27 mouse cellular contexts compared by ENCODE assay signal in genomic region chr9:77035361-77035760, GRCm38 (mm10). TPM values are rescaled to one million over a fixed set of nuclear protein-coding genes. Genes with fewer than 3 reads are reported as not detected.
DNase-seq lines count a peak whose midpoint lies in the region; ATAC-seq and TF ChIP-seq lines count a peak whose summit lies in the region.
"Had no signal": no experiment of that assay in that cellular context is flagged by ENCODE, and none has a peak within 500 bp of the region (broad histone marks: within the 10 kb centered on the region; RNA-seq: fewer than 3 reads in every experiment).

No protein-coding gene starts in this region.

- peaks cover 5% of the 10 kb centered on the region; the same call in 1 of the 2 replicates for H3K4me1 ChIP-seq in embryonic facial prominence, embryonic 14.5 days (ENCODE audit: control insufficient read depth, insufficient read depth, low read length)
- H3K4me1 ChIP-seq in embryonic facial prominence, embryonic 10.5 days, result peaks cover 7% of the 10 kb centered on the region
- 0 out of 2 replicates have a peak, but pooled peaks cover 2% of the 10 kb centered on the region for H3K4me1 ChIP-seq in heart, embryonic 15.5 days (replicated peaks)
- peaks cover 3% of the 10 kb centered on the region; the same call in 1 of the 2 replicates for H3K4me1 ChIP-seq in heart, postnatal 0 days (ENCODE audit: control insufficient read depth, insufficient read depth)
- H3K4me1 ChIP-seq in heart, adult 2 months (ENCODE audit: control insufficient read depth, insufficient read depth, low read length), result no peaks in the 10 kb centered on the region
- H3K4me1 ChIP-seq: forebrain, embryonic 13.5 days; forebrain, embryonic 15.5 days had no signal

- no peaks in the 10 kb centered on the region for H3K36me3 ChIP-seq in embryonic facial prominence, embryonic 14.5 days (ENCODE audit: control insufficient read depth, insufficient read depth, low read length)
- H3K36me3 ChIP-seq in embryonic facial prominence, embryonic 10.5 days (replicated peaks), result no peaks in the 10 kb centered on the region
- no peaks in the 10 kb centered on the region for H3K36me3 ChIP-seq in heart, embryonic 15.5 days
- no peaks in the 10 kb centered on the region for H3K36me3 ChIP-seq in heart, postnatal 0 days (replicated peaks; ENCODE audit: control insufficient read depth, insufficient read depth, low read length)
- no peaks in the 10 kb centered on the region for H3K36me3 ChIP-seq in heart, adult 2 months (ENCODE audit: control insufficient read depth, insufficient read depth, low read length)
- H3K36me3 ChIP-seq: embryonic facial prominence, embryonic 13.5 days; forebrain, embryonic 15.5 days; G1E had no signal

- TF ChIP-seq CTCF in heart, postnatal 0 days (IDR thresholded peaks at IDR 0.05; ENCODE audit: low read depth), result no peak
- no peak for TF ChIP-seq CTCF in heart, adult 2 months (IDR thresholded peaks at IDR 0.05)

- TF ChIP-seq POLR2A in heart, adult 2 months (IDR thresholded peaks at IDR 0.05; ENCODE audit: insufficient read depth, low read depth, low read length), result no peak

- no peak overlapping the region for H3K4me2 ChIP-seq in embryonic facial prominence, embryonic 14.5 days (ENCODE audit: low read depth, low read length)
- no peak overlapping the region for H3K4me2 ChIP-seq in heart, embryonic 15.5 days
- H3K4me2 ChIP-seq in heart, postnatal 0 days (ENCODE audit: low read depth, low read length), result no peak overlapping the region
- H3K4me2 ChIP-seq: embryonic facial prominence, embryonic 13.5 days; forebrain, embryonic 13.5 days; forebrain, embryonic 15.5 days had no signal

- no peak overlapping the region for H3K4me3 ChIP-seq in embryonic facial prominence, embryonic 14.5 days (ENCODE audit: low read depth, low read length)
- H3K4me3 ChIP-seq in embryonic facial prominence, embryonic 10.5 days, result no peak overlapping the region
- H3K4me3 ChIP-seq in heart, embryonic 15.5 days, result no peak overlapping the region
- no peak overlapping the region for H3K4me3 ChIP-seq in heart, postnatal 0 days (ENCODE audit: low read depth, low read length)
- no peak overlapping the region for H3K4me3 ChIP-seq in heart, adult 2 months
- H3K4me3 ChIP-seq: embryonic facial prominence, embryonic 13.5 days; forebrain, embryonic 13.5 days; forebrain, embryonic 15.5 days had no signal

- ATAC-seq in embryonic facial prominence, embryonic 14.5 days (ENCODE audit: low read depth), result no peak
- peak; percentile 86 for ATAC-seq in heart, embryonic 15.5 days (replicated peaks; ENCODE audit: insufficient number of reproducible peaks, insufficient read depth, low FRiP score, low read depth)
- ATAC-seq in heart, postnatal 0 days (ENCODE audit: insufficient read depth, low read depth), result peak; percentile 87
- ATAC-seq: activated CD4-positive, CD25-positive, alpha-beta regulatory T cell, adult 4 months; CD4-positive, CD25-positive, alpha-beta regulatory T cell, adult 4 months; forebrain, embryonic 13.5 days; forebrain, embryonic 15.5 days; forebrain, postnatal 0 days; Patski had no signal

- no peak overlapping the region for H3K9ac ChIP-seq in embryonic facial prominence, embryonic 14.5 days (ENCODE audit: low read depth, low read length)
- H3K9ac ChIP-seq in heart, embryonic 15.5 days, result no peak overlapping the region
- H3K9ac ChIP-seq in heart, postnatal 0 days (replicated peaks; ENCODE audit: low read depth, low read length), result no peak overlapping the region
- H3K9ac ChIP-seq in heart, adult 2 months (ENCODE audit: low read depth, low read length), result no peak overlapping the region
- H3K9ac ChIP-seq: embryonic facial prominence, embryonic 13.5 days; forebrain, embryonic 13.5 days; forebrain, embryonic 15.5 days; forebrain, postnatal 0 days had no signal

- intact Hi-C loops in heart, adult 2 months (cut with DNase I), result no loop called here

- WGBS in embryonic facial prominence, embryonic 14.5 days, result 55% methylated on average over 2 of the region's 2 CpGs
- 78% methylated on average over 2 of the region's 2 CpGs for WGBS in embryonic facial prominence, embryonic 10.5 days
- 37% methylated on average over 2 of the region's 2 CpGs for WGBS in heart, embryonic 15.5 days
- 24% methylated on average over 2 of the region's 2 CpGs for WGBS in heart, postnatal 0 days
- 35% methylated on average over 2 of the region's 2 CpGs for WGBS in heart, adult 2 months

- peak; percentile 10 for DNase-seq in embryonic facial prominence, embryonic 14.5 days (ENCODE audit: low spot score)
- no peak for DNase-seq in embryonic facial prominence, embryonic 10.5 days (ENCODE audit: low spot score)
- no peak for DNase-seq in heart, postnatal 4 days
- peak; percentile 69 for DNase-seq in heart, postnatal 0 days (ENCODE audit: low spot score)
- no peak for DNase-seq in heart, adult 2 months
- peak; percentile 17 for DNase-seq in brain, adult 2 months (ENCODE audit: low read depth, low spot score)
- no peak for DNase-seq in gastrocnemius, adult 18-20 months (ENCODE audit: low spot score)
- DNase-seq: adrenal gland, adult 8-10 months; adrenal gland, postnatal 14 days; adrenal gland, postnatal 36 days; B cell, adult 2 months; cerebellum, adult 11-12 months; cerebellum, adult 2 months; cerebellum, adult 9-10 months; cerebellum, postnatal 10 days; cerebellum, postnatal 25 days; forebrain, postnatal 0 days had no signal

- H3K27me3 ChIP-seq in embryonic facial prominence, embryonic 14.5 days (replicated peaks; ENCODE audit: control insufficient read depth, insufficient read depth, low read length), result no peaks in the 10 kb centered on the region
- no peaks in the 10 kb centered on the region for H3K27me3 ChIP-seq in embryonic facial prominence, embryonic 10.5 days (replicated peaks; ENCODE audit: low read depth, poor library complexity, severe bottlenecking)
- no peaks in the 10 kb centered on the region for H3K27me3 ChIP-seq in heart, embryonic 15.5 days
- no peaks in the 10 kb centered on the region for H3K27me3 ChIP-seq in heart, postnatal 0 days (ENCODE audit: control insufficient read depth, insufficient read depth, low read length)
- no peaks in the 10 kb centered on the region for H3K27me3 ChIP-seq in heart, adult 2 months (ENCODE audit: control insufficient read depth, insufficient read depth, low read length)
- H3K27me3 ChIP-seq: CH12.LX; embryonic facial prominence, embryonic 13.5 days; forebrain, embryonic 13.5 days; forebrain, embryonic 15.5 days; Patski had no signal

- no peak overlapping the region for H3K27ac ChIP-seq in embryonic facial prominence, embryonic 14.5 days (replicated peaks; ENCODE audit: low read depth, low read length)
- H3K27ac ChIP-seq in embryonic facial prominence, embryonic 10.5 days (replicated peaks), result no peak overlapping the region
- H3K27ac ChIP-seq in heart, embryonic 15.5 days, result no peak overlapping the region; the same call in 1 of the 2 replicates
- no peak overlapping the region for H3K27ac ChIP-seq in heart, postnatal 0 days (ENCODE audit: low read depth)
- H3K27ac ChIP-seq in heart, adult 2 months, result no peak overlapping the region
- H3K27ac ChIP-seq: embryonic facial prominence, embryonic 13.5 days; forebrain, embryonic 13.5 days; forebrain, embryonic 15.5 days had no signal

- TF ChIP-seq EP300 in heart, postnatal 0 days (IDR thresholded peaks at IDR 0.05; ENCODE audit: low read depth), result no peak
- no peak for TF ChIP-seq EP300 in heart, adult 2 months (IDR thresholded peaks at IDR 0.05; ENCODE audit: insufficient read depth, low read depth, low read length)

- no peaks in the 10 kb centered on the region for H3K9me3 ChIP-seq in embryonic facial prominence, embryonic 14.5 days (ENCODE audit: control insufficient read depth, low read length)
- no peaks in the 10 kb centered on the region for H3K9me3 ChIP-seq in embryonic facial prominence, embryonic 10.5 days
- H3K9me3 ChIP-seq in heart, embryonic 15.5 days (replicated peaks), result no peaks in the 10 kb centered on the region
- no peaks in the 10 kb centered on the region for H3K9me3 ChIP-seq in heart, postnatal 0 days (replicated peaks; ENCODE audit: control insufficient read depth, low read length)
- H3K9me3 ChIP-seq: embryonic facial prominence, embryonic 13.5 days; forebrain, embryonic 13.5 days; forebrain, embryonic 15.5 days; G1E had no signal

- no peaks in the 10 kb centered on the region for H3K79me2 ChIP-seq in heart, adult 2 months (replicated peaks; ENCODE audit: control insufficient read depth, insufficient read depth, low read length)

RNA-seq across cellular contexts. Expression of gene Tinag, which starts 10.2 kb away (rescaled TPM):
- 0.24 and 0.25 TPM in 2 replicates for polyA plus RNA-seq in embryonic facial prominence, embryonic 14.5 days (2014; fragmentation: Nextera tagmentation; extraction: Ambion mirVana)
- 0.38 and 0.50 TPM in 2 replicates for polyA plus RNA-seq in embryonic facial prominence, embryonic 10.5 days (2016; fragmentation: Nextera tagmentation; extraction: Ambion mirVana)
- polyA plus RNA-seq in heart, embryonic 15.5 days (2015; fragmentation: Nextera tagmentation; extraction: Ambion mirVana), result 0.68 and 1.9 TPM in 2 replicates
- not detected for total RNA-seq in heart, postnatal 4 days (2021)
- total RNA-seq in heart, postnatal 0 days (2014; rRNA removed; ENCODE audit: low replicate concordance), result not detected in 2 replicates
- not detected in 2 replicates for polyA plus RNA-seq in heart, postnatal 0 days (2015; fragmentation: Nextera tagmentation; extraction: Ambion mirVana)
- not detected for total RNA-seq in heart, adult 2 months (2021)
- polyA plus RNA-seq in heart, adult 2 months (2012; rRNA removed), result not detected in 2 replicates
- total RNA-seq in gastrocnemius, adult 18-20 months (2021), result under 1 TPM in 1 of 2 experiments, not detected in 1; 0.14 TPM
- total RNA-seq: CH12.LX; forebrain, postnatal 0 days had no signal
- polyA plus RNA-seq: activated CD4-positive, CD25-positive, alpha-beta regulatory T cell, adult 4 months; CD4-positive, CD25-positive, alpha-beta regulatory T cell, adult 4 months; cortical plate, adult 2 months; forebrain, embryonic 13.5 days; forebrain, embryonic 15.5 days; forebrain, postnatal 0 days; G1E had no signal

Comparison
In these comparisons a context has a peak if more than half of its experiments do, and no peak if none do; other contexts are left out.
1. DNase-seq: peak in embryonic facial prominence, embryonic 14.5 days (single experiment), heart, postnatal 0 days (single experiment) and brain, adult 2 months (single experiment); none in embryonic facial prominence, embryonic 10.5 days (single experiment), heart, postnatal 4 days (single experiment), heart, adult 2 months (0 of 2) and gastrocnemius, adult 18-20 months (single experiment).